Mouse (Mus musculus): ENCODE results near the gene Prkrip1. TPM values are rescaled to one million over a fixed set of nuclear protein-coding genes. Genes with fewer than 3 reads are reported as not detected.
A peak's percentile ranks its signal among the peaks of the same experiment; 100 is the strongest.

Gene Prkrip1
- polyA plus RNA-seq, 1 experiment from 2014 or later: 60.3 TPM

- Histone ChIP-seq H3K36me3 (ENCODE audit: insufficient read depth) (no peaks in the 10 kb centered on the region), H3K27me3 (ENCODE audit: insufficient read depth, low read length) (no peaks in the 10 kb centered on the region), H3K4me1 (ENCODE audit: insufficient read depth) (peaks cover 5% of the 10 kb centered on the region; the same call in 1 of the 2 replicates), H3K4me3 (ENCODE audit: low read depth, low read length) (peak overlapping the region; percentile 70), H3K9me3 (ENCODE audit: low read depth, low read length) (no peaks in the 10 kb centered on the region), H3K9ac (peak overlapping the region; percentile 72), H3K4me2 (peak overlapping the region; percentile 96), H3K27ac (ENCODE audit: low read depth) (no peak overlapping the region; the same call in none of the 2 replicates)
- ATAC-seq (ENCODE audit: insufficient read depth) (peak; percentile 65), DNase-seq (peak; percentile 38)
- TF ChIP-seq CTCF (IDR thresholded peaks at IDR 0.05; ENCODE audit: low read depth): no peak
- WGBS: under 1% methylated on average over 49 of the region's 67 CpGs
These were observed 45.3 kb upstream of the Prkrip1 start for GRCm38 (mm10) chr5:136243851-136244761.

- no peaks in the 10 kb centered on the region for H3K27me3 ChIP-seq (ENCODE audit: insufficient read depth, low read length)
- H3K27ac ChIP-seq (ENCODE audit: low read depth): no peak overlapping the region
- DNase-seq (no peak), ATAC-seq (ENCODE audit: insufficient read depth) (no peak)
- H3K4me2 ChIP-seq: no peak overlapping the region
- TF ChIP-seq CTCF (IDR thresholded peaks at IDR 0.05; ENCODE audit: low read depth): no peak
- H3K4me3 ChIP-seq (ENCODE audit: low read depth, low read length): no peak overlapping the region
- 84% methylated on average over 6 of the region's 6 CpGs for WGBS
- no peaks in the 10 kb centered on the region for H3K9me3 ChIP-seq (ENCODE audit: low read depth, low read length)
- H3K36me3 ChIP-seq (ENCODE audit: insufficient read depth): no peaks in the 10 kb centered on the region
- H3K4me1 ChIP-seq (ENCODE audit: insufficient read depth): peaks cover 8% of the 10 kb centered on the region; the same call in 1 of the 2 replicates
- no peak overlapping the region for H3K9ac ChIP-seq
These were observed 42.4 kb upstream of the Prkrip1 start for GRCm38 (mm10) chr5:136241161-136241560.

GRCm38 (mm10) chr5:136240381-136240780 lies 41.6 kb upstream of the Prkrip1 start:
- H3K36me3 ChIP-seq (ENCODE audit: insufficient read depth): no peaks in the 10 kb centered on the region
- no peaks in the 10 kb centered on the region for H3K27me3 ChIP-seq (ENCODE audit: insufficient read depth, low read length)
- no peak overlapping the region for H3K4me3 ChIP-seq (ENCODE audit: low read depth, low read length)
- H3K4me1 ChIP-seq (ENCODE audit: insufficient read depth): peaks cover 8% of the 10 kb centered on the region; the same call in 1 of the 2 replicates
- no peak for ATAC-seq (ENCODE audit: insufficient read depth)
- no peaks in the 10 kb centered on the region for H3K9me3 ChIP-seq (ENCODE audit: low read depth, low read length)
- H3K27ac ChIP-seq (ENCODE audit: low read depth): no peak overlapping the region
- 33% methylated on average over 1 of the region's 1 CpGs for WGBS
- H3K9ac ChIP-seq: no peak overlapping the region
- DNase-seq: peak; percentile 53
- no peak overlapping the region for H3K4me2 ChIP-seq
- no peak for TF ChIP-seq CTCF (IDR thresholded peaks at IDR 0.05; ENCODE audit: low read depth)

- 0 out of 2 replicates have a peak overlapping the region, but pooled peaks have one; percentile 10 for H3K9ac ChIP-seq
- ATAC-seq (ENCODE audit: insufficient read depth): no peak
These were observed 38.8 kb upstream of the Prkrip1 start for GRCm38 (mm10) chr5:136237607-136238006.

GRCm38 (mm10) chr5:136236611-136237010 lies 37.8 kb upstream of the Prkrip1 start:
- DNase-seq: peak; percentile 28
- Histone ChIP-seq H3K27ac (ENCODE audit: low read depth) (no peak overlapping the region), H3K4me1 (ENCODE audit: insufficient read depth) (0 out of 2 replicates have a peak, but pooled peaks cover 3% of the 10 kb centered on the region), H3K27me3 (ENCODE audit: insufficient read depth, low read length) (no peaks in the 10 kb centered on the region), H3K9ac (no peak overlapping the region), H3K4me2 (no peak overlapping the region), H3K9me3 (ENCODE audit: low read depth, low read length) (no peaks in the 10 kb centered on the region), H3K36me3 (ENCODE audit: insufficient read depth) (0 out of 2 replicates have a peak, but pooled peaks cover 1% of the 10 kb centered on the region), H3K4me3 (ENCODE audit: low read depth, low read length) (no peak overlapping the region)
- WGBS: 52% methylated on average over 5 of the region's 5 CpGs
- ATAC-seq (ENCODE audit: insufficient read depth): no peak
- TF ChIP-seq CTCF (IDR thresholded peaks at IDR 0.05; ENCODE audit: low read depth): no peak

More at GRCm38 (mm10) chr5:136237607-136238006, 38.8 kb upstream of the Prkrip1 start:
- H3K4me3 ChIP-seq (ENCODE audit: low read depth, low read length): peak overlapping the region; percentile 28
- TF ChIP-seq CTCF (IDR thresholded peaks at IDR 0.05; ENCODE audit: low read depth): no peak
- no peak overlapping the region for H3K27ac ChIP-seq (ENCODE audit: low read depth)
- peak overlapping the region; percentile 60 for H3K4me2 ChIP-seq
- 1% methylated on average over 19 of the region's 19 CpGs for WGBS
- H3K4me1 ChIP-seq (ENCODE audit: insufficient read depth): 0 out of 2 replicates have a peak, but pooled peaks cover 3% of the 10 kb centered on the region
- H3K27me3 ChIP-seq (ENCODE audit: insufficient read depth, low read length): no peaks in the 10 kb centered on the region
- peak; percentile 3 for DNase-seq
- no peaks in the 10 kb centered on the region for H3K9me3 ChIP-seq (ENCODE audit: low read depth, low read length)
- H3K36me3 ChIP-seq (ENCODE audit: insufficient read depth): no peaks in the 10 kb centered on the region

GRCm38 (mm10) chr5:136230348-136231035 lies 31.7 kb upstream of the Prkrip1 start:
- Histone ChIP-seq H3K9me3 (ENCODE audit: low read depth, low read length) (no peaks in the 10 kb centered on the region), H3K4me1 (ENCODE audit: insufficient read depth) (no peaks in the 10 kb centered on the region), H3K27me3 (ENCODE audit: insufficient read depth, low read length) (no peaks in the 10 kb centered on the region), H3K4me2 (no peak overlapping the region), H3K9ac (no peak overlapping the region), H3K36me3 (ENCODE audit: insufficient read depth) (0 out of 2 replicates have a peak, but pooled peaks cover 8% of the 10 kb centered on the region), H3K4me3 (ENCODE audit: low read depth, low read length) (no peak overlapping the region), H3K27ac (ENCODE audit: low read depth) (no peak overlapping the region)
- TF ChIP-seq CTCF (IDR thresholded peaks at IDR 0.05; ENCODE audit: low read depth): no peak
- WGBS: 65% methylated on average over 4 of the region's 4 CpGs
- ATAC-seq (ENCODE audit: insufficient read depth) (no peak), DNase-seq (no peak)
